Mouse (Mus musculus) testis, postnatal 14 days (tissue): ENCODE measurements around the gene Saa2.

Source experiments
- DNase-seq: peaks from one replicate; pipeline ENCODE4 v3.0.0; 2021; ENCODE audit warnings: low spot score

The Saa2 gene

GRCm38 (mm10) chr7:46762601-46763000 is 11.0 kb downstream of the Saa2 start:
- no peak for DNase-seq

DNA sequence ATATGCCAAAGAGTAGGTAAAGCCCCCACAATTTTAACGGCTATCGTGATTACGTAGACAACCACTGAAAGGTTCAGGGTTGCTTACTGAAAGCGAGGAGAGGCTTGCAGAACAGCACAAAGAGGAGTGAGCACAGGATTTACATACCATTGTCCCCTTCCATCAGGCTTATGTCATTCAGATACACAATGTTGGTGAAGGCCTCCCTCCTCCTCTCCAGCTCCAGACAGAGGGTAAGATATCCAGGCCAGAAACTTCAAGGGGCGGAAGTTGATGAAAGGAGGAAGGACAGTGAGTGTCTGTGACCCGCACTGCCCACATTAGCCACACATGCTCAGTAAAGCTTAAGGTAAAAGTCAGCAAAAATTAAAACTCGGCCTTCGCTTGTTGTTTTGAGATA is 13.1 kb downstream of the Saa2 start:
- DNase-seq = no peak

GRCm38 (mm10) chr7:46767371-46767770 is 15.8 kb downstream of the Saa2 start:
- DNase-seq = no peak

- no peak for DNase-seq
These were observed 16.9 kb downstream of the Saa2 start for GRCm38 (mm10) chr7:46768451-46768850.

DNA sequence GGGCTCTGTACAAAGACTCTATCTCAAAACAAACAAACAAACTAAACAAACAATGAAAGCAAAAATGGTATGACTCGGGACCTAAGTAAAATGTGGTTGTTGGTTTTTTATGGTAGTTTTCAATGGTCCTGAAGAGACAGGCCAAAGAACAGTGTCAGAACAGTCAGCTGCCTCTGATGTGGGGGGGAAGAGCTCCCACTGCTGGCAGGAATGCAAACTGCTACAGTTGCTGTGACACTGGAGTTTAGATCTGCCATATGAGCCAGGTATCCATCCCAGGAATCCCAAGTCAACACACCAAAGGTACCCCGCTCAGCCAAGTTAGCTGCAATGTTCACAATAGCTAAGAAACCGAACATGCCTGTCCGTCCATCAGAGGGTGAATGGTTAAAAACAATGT is 19.1 kb downstream of the Saa2 start:
- no peak for DNase-seq

DNA sequence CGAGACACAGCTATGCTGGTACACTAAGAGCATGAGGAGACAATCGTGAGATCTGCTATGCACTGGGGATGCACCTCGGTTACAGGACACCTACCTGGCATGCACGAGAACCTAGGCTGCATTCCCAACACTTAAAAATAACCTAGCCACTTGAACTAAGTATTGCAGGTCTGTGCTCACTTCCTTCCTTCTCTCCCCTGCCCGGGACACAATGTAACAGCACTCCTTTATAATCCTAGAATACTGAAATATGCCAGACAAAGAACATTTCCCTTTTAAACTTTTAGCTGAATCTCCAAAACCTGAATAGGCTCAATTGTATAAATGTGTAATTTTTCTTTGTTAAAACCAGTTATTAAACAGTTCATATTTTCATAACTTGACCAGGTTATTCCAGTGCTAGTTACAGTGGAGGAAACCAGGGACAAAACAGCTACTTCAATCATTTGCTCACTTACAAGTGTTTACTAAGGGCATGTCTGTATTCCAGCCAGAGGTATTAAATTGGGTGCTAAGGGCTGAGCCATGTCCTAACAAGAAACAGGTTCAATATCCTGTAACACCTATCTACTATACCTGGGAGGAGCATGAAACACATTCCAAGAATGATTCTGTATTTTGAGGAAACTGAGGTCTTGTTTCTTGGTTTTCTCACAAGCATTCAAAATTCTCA is 37.7 kb downstream of the Saa2 start:
- no peak for DNase-seq

DNA sequence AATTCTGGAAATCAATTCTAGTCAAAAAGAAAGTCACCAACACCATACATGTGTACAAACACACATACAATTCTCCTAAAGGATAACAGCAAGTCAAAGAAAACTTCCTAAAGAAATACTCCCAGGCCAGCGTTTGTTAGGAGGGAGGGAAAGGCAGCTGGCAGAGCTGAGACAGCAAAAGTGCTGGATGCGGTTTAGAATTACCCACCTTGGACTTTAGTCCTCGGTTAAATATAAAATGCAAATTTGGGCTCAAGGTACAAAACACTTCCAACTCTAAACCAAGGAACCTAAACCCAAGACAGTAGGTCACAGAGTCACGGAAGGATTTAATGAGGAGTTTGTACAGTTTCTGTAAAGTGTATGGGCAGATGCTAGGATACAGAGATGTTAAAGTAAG is 42.3 kb downstream of the Saa2 start:
- no peak for DNase-seq

- peak; percentile 98 for DNase-seq
These were observed 44.0 kb downstream of the Saa2 start, which contains the start of the genes Hps5 and Gtf2h1 for GRCm38 (mm10) chr7:46795287-46796205. Hps5 (minus strand) TSS chr7:46796064. Gtf2h1 (plus strand) TSS chr7:46796103.

DNA sequence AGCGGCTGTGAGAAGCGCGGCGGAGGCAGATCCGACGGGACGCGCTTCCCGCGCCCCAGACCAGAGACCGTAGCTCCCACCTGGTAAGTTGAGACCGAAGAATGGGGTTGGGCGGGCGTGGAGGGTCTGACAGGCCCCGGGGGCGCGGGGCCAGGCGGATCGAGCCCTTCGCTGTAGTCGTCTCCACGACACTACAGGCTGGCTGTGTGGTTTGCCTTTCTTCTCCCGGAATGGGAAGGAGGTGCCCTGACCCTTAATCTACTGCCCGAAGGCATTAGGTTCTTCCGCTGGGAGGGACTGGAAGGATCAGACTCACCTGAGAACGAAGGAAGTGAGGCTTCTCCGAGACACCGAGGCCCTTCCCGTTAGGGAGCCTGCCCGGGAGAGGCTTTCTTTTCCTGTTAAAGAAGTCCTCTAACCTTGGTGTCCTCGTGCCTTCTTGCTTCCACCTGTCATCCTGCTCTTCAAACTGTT is 44.7 kb downstream of the Saa2 start:
- no peak for DNase-seq

DNA sequence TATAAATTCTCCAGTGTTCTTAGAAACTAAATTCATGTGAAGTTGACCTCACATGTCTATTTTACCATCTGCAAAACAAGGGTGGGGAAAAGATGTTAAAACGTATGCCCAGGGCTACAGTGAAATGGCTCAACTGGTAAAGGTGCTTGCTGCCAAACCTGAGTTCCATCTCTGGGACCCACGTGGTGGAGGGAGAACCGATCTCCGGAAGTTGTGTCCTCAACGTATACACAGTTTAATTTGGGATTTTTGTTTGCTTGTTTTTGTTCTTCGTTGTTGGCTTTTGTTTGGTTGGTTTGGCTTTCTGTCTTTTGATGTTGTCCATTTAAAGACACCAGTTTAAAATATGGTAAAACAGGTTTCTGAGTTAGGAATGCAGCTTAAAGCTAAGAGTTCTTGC is 45.2 kb downstream of the Saa2 start:
- DNase-seq = no peak
